Mouse (Mus musculus): Measurements from ENCODE around the gene Trpm3.

DNA sequence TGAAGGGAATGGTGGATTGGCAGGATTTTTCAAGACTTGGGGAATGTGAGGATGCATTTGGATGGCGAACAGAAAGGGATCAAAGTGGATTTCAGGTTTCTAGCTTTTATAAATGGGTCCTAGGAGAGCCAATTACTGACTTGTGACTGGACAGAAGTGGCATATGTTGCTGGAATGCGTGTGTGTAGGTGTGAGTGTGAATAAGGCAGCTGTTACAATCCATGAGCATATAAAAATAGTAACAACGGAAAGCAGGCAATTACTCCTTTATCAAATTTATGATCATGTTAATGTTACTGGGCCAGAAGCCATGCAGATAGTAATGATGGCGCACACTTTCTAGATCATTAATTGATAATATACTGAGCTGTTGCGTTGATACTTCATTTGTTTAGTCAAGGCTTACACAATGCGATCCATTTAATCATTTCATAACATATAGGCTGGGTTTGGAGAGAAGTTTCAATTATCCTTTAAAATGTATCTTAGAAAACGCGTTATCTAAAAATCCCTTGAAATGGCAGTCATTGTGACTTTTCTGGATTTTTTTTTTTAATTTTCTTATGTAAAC lies 29.9 kb upstream of the Trpm3 start:
- TF ChIP-seq GATA1 (IDR thresholded peaks at IDR 0.05; ENCODE audit: borderline replicate concordance, low read length): no peak
- TF ChIP-seq FLI1 (IDR thresholded peaks at IDR 0.05; ENCODE audit: low read length): no peak
